Mouse (Mus musculus) olfactory bulb, adult 2 months (tissue): ENCODE measurements around the gene Il22ra1. TPM values are rescaled to one million over a fixed set of nuclear protein-coding genes. Genes with fewer than 3 reads are reported as not detected.
"Not testable (repeated sequence)": the region's sequence is repeated elsewhere in the genome, so short reads cannot be mapped to it uniquely, and the experiment has no call there.

Experiments
- H3K27ac ChIP-seq: fragments of 200-500 bp; 2 replicates; pipeline ENCODE4 v1.5.1; 2012; ENCODE audit warnings: low read depth, low read length; ENCODE audit not compliant: insufficient read depth
- H3K4me1 ChIP-seq: fragments of 200-500 bp; 2 replicates; pipeline ENCODE4 v1.6.1; 2012; ENCODE audit warnings: low read length; ENCODE audit not compliant: control insufficient read depth, insufficient read depth
- H3K4me3 ChIP-seq: fragments of 200-500 bp; 2 replicates; pipeline ENCODE4 v1.5.1; 2012; ENCODE audit warnings: mild to moderate bottlenecking, low read depth, low read length, moderate library complexity; ENCODE audit not compliant: insufficient read depth
- CTCF ChIP-seq: fragments of 200-500 bp; IDR thresholded peaks from 2 replicates; pipeline ENCODE4 v1.5.1; 2012; ENCODE audit warnings: low read depth, mild to moderate bottlenecking, low read length, moderate library complexity; ENCODE audit not compliant: insufficient read depth
- POLR2A ChIP-seq: fragments of 200-500 bp; IDR thresholded peaks from 2 replicates; pipeline ENCODE4 v1.6.1; 2012; ENCODE audit warnings: mild to moderate bottlenecking, low read depth, low read length, moderate library complexity; ENCODE audit not compliant: insufficient read depth
- WGBS: fragments of 180-500 bp; shearing (Covaris S2); methylation state at CpG from one replicate; pipeline ENCODE4 v1.1.7; 2018; 5-methylcytosine and 5-hydroxymethylcytosine counted together
- polyA plus RNA-seq: library from polyadenylated mRNA; stranded (reverse); fragments of >200 nt; gene quantifications from 2 replicates; pipeline ENCODE4 v1.2.4, GENCODE M21; 2012; ENCODE audit warnings: low replicate concordance; ENCODE audit not compliant: missing spikeins, insufficient read depth, insufficient read length

The Il22ra1 gene
- polyA plus RNA-seq, 1 experiment = not detected

GRCm38 (mm10) chr4:135698498-135698897 lies 29.5 kb upstream of the Il22ra1 start:
- TF ChIP-seq POLR2A (no peak), CTCF (no peak)
- no peak overlapping the region for H3K4me3 ChIP-seq
- no peaks in the 10 kb centered on the region for H3K4me1 ChIP-seq
- 83% methylated on average over 7 of the region's 7 CpGs for WGBS
- H3K27ac ChIP-seq = no peak overlapping the region

DNA sequence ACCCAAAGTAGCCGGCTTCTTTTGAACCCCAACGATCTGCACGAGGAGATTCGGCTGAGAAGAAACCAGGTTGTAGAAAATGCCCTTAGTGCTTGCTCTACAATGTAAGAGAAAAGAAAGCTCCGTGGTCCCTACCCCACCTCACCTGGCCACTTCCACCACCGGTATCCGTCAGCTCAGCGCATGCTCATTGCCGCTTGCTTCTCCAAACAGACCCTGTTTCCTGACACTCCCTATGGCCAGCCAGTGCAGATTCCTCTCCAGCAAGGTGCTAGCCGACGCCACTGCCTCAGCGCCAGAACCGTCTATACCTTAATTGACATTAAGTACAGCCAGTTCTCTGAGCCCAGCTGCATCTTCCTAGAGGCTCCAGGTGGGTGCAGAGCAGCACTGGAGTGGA lies 24.5 kb upstream of the Il22ra1 start:
- H3K27ac ChIP-seq = no peak overlapping the region
- H3K4me3 ChIP-seq = no peak overlapping the region
- TF ChIP-seq POLR2A = no peak
- no peak for TF ChIP-seq CTCF
- H3K4me1 ChIP-seq = no peaks in the 10 kb centered on the region
- WGBS = 84% methylated on average over 13 of the region's 13 CpGs

DNA sequence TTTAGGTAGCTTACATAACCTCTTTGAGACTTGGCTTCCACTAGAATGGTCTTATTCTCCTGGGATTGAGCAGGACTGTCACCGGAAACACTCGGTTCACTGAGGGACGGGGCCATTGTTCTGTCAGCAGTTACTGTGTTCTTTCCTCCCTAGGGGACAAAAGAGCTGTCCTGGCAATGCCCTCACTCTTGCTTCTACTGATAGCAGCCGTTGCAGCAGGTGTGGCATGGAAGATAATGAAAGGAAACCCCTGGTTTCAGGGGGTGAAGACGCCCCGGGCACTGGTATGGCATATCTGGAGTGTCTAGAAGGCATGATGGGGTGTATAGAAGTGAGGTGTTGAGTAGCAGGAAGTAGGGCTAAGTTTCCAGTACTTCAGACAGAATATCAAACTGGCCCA lies 24.0 kb upstream of the Il22ra1 start:
- Histone ChIP-seq H3K4me3 (no peak overlapping the region), H3K27ac (no peak overlapping the region), H3K4me1 (no peaks in the 10 kb centered on the region)
- 52% methylated on average over 6 of the region's 6 CpGs for WGBS
- TF ChIP-seq POLR2A (no peak), CTCF (no peak)

DNA sequence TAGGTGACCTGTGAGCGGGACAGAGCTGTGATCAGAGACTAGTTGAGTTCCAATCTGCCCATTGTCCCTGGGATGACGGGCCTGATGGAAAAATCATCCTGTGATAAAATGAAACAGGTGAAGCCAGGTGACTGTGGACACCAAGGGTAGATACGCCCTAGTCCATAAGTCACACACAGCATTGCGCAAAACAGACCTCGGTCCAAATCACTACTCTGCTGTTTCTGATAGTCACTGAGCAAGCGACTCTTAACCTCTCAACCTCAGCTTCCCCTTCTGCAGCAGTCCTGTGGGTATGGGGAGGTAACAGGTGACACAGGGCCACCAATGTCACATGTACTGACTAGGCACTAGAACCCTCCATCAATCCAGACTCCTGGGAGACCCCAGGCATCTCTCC lies 21.9 kb upstream of the Il22ra1 start:
- no peak for TF ChIP-seq POLR2A
- 98% methylated on average over 6 of the region's 6 CpGs for WGBS
- Histone ChIP-seq H3K4me3 (no peak overlapping the region), H3K27ac (no peak overlapping the region), H3K4me1 (no peaks in the 10 kb centered on the region)

DNA sequence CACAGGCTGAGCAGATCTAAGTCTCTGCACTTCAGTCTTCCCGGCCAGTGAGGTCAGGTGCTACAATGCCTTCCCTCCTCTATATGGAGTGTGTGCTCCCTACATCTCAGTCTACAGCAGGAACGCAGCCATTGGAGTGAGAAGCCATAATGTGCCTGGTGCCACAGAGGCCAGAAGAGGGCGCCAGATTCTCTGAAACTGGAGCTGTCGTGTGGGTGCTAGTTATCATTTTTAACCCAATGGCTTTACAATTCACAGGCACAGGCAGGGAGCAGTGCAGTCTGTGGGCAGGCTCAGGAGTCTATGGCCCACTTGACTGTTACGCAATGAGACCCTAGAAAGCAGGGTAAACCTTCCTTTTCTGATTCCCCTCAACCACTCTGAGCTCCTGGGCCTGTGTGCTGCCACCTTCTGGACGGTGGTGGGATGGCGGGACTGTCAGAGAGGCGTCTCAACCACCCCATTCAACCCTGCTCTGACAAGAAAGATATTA lies 18.9 kb upstream of the Il22ra1 start:
- Histone ChIP-seq H3K4me3 (no peak overlapping the region), H3K27ac (no peak overlapping the region), H3K4me1 (no peaks in the 10 kb centered on the region)
- TF ChIP-seq CTCF (peak; percentile 91), POLR2A (no peak)
- WGBS = 11% methylated on average over 8 of the region's 8 CpGs

DNA sequence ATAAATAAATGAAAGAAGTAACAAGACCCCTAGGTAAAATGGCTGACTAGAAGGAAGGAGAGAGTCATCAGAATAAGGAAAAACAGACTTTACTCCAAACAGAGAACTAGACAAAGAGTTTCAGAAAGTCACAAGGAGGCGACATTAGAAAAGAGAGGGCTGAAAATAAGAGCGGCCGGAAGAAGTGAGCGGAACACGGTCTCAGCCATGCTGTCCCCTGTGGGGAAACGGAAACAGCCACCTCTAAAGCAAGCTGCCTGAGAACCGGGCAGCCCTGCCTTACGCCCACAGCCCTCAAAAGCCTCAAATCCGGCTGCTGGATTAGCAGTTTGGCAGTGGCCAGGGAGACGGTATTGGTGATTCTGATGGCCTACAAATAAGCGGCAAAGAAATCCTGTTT lies 18.4 kb upstream of the Il22ra1 start:
- TF ChIP-seq CTCF (no peak), POLR2A (no peak)
- Histone ChIP-seq H3K4me3 (no peak overlapping the region), H3K4me1 (no peaks in the 10 kb centered on the region), H3K27ac (no peak overlapping the region)
- WGBS = 80% methylated on average over 11 of the region's 11 CpGs

- Histone ChIP-seq H3K4me3 (no peak overlapping the region), H3K27ac (no peak overlapping the region), H3K4me1 (no peaks in the 10 kb centered on the region)
- TF ChIP-seq CTCF = no peak
- TF ChIP-seq POLR2A = no peak
- 89% methylated on average over 3 of the region's 3 CpGs for WGBS
These were observed 17.6 kb upstream of the Il22ra1 start for GRCm38 (mm10) chr4:135710392-135710791.

GRCm38 (mm10) chr4:135714776-135715175 lies 13.2 kb upstream of the Il22ra1 start:
- WGBS = 37% methylated on average over 8 of the region's 8 CpGs
- TF ChIP-seq POLR2A = no peak
- TF ChIP-seq CTCF = no peak
- no peaks in the 10 kb centered on the region for H3K4me1 ChIP-seq

GRCm38 (mm10) chr4:135716438-135716837 lies 11.5 kb upstream of the Il22ra1 start:
- not testable (repeated sequence) for H3K4me1 ChIP-seq, H3K4me3 ChIP-seq, H3K27ac ChIP-seq
- WGBS = 97% methylated on average over 11 of the region's 11 CpGs

More at GRCm38 (mm10) chr4:135714776-135715175, 13.2 kb upstream of the Il22ra1 start:
- Histone ChIP-seq H3K4me3 (no peak overlapping the region), H3K27ac (no peak overlapping the region)
